Comparison of ENCODE assay signal across 15 mouse cellular contexts in the genomic region with DNA sequence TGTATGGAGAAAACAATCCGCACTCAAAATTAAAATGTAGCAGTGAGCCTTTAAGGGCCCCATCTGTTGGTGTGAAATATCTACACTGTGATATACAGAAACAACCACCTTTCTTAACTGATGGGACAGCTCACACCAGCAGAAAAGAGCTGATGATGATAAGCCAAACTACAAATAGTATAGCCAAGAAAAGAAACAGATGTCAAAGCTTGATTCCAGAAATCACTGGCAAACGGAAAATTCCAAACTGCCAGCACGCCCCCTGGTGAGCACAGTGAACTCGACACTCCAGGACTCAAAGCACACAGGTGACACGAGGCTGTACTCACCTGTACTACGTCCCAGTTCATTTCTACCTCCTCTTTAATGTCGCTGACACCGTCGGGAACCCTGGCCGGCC. TPM values are rescaled to one million over a fixed set of nuclear protein-coding genes. Genes with fewer than 3 reads are reported as not detected.
DNase-seq lines count a peak whose midpoint lies in the region; ATAC-seq and TF ChIP-seq lines count a peak whose summit lies in the region.
"Had no signal": no experiment of that assay in that cellular context is flagged by ENCODE, and none has a peak within 500 bp of the region (broad histone marks: within the 10 kb centered on the region; RNA-seq: fewer than 3 reads in every experiment).

No protein-coding gene starts in this region.

- TF ChIP-seq CTCF in heart, postnatal 0 days (IDR thresholded peaks at IDR 0.05; ENCODE audit: low read depth): 0 out of 2 replicates have a peak, but pooled peaks have one; percentile 5
- peak; percentile 39; the same call in 1 of the 2 replicates for TF ChIP-seq CTCF in lung, embryonic 14.5 days (IDR thresholded peaks at IDR 0.05; ENCODE audit: low read depth)
- 0 out of 2 replicates have a peak, but pooled peaks have one; percentile 10 for TF ChIP-seq CTCF in G1E (IDR thresholded peaks at IDR 0.05; ENCODE audit: low read depth, low read length)

- no peak overlapping the region for H3K4me3 ChIP-seq in heart, postnatal 0 days (ENCODE audit: low read depth, low read length)
- H3K4me3 ChIP-seq in lung, embryonic 14.5 days (ENCODE audit: low read depth, low read length): no peak overlapping the region
- no peak overlapping the region for H3K4me3 ChIP-seq in G1E (ENCODE audit: low read depth, low read length)
- H3K4me3 ChIP-seq: limb, embryonic 15.5 days; midbrain, embryonic 15.5 days; neural tube, embryonic 13.5 days had no signal

- H3K4me1 ChIP-seq in heart, postnatal 0 days (ENCODE audit: control insufficient read depth, insufficient read depth): no peaks in the 10 kb centered on the region
- H3K4me1 ChIP-seq in lung, embryonic 14.5 days (ENCODE audit: insufficient read depth): no peaks in the 10 kb centered on the region
- H3K4me1 ChIP-seq in G1E (ENCODE audit: insufficient read depth, low read depth, low read length): peaks cover 4% of the 10 kb centered on the region; the same call in 1 of the 2 replicates
- H3K4me1 ChIP-seq: limb, embryonic 15.5 days; midbrain, embryonic 15.5 days; neural tube, embryonic 13.5 days had no signal

- no peak overlapping the region for H3K9ac ChIP-seq in heart, postnatal 0 days (replicated peaks; ENCODE audit: low read depth, low read length)
- H3K9ac ChIP-seq in lung, embryonic 14.5 days: no peak overlapping the region
- H3K9ac ChIP-seq: limb, embryonic 15.5 days; midbrain, embryonic 15.5 days; neural tube, embryonic 13.5 days had no signal

- no peak overlapping the region for H3K4me2 ChIP-seq in heart, postnatal 0 days (ENCODE audit: low read depth, low read length)
- H3K4me2 ChIP-seq in lung, embryonic 14.5 days: no peak overlapping the region
- H3K4me2 ChIP-seq: limb, embryonic 15.5 days; midbrain, embryonic 15.5 days; neural tube, embryonic 13.5 days had no signal

- no peak for DNase-seq in heart, postnatal 0 days (ENCODE audit: low spot score)
- DNase-seq in heart, adult 9 months (ENCODE audit: low spot score in 2 of 2): no peak
- no peak for DNase-seq in lung, embryonic 14.5 days
- DNase-seq in lung, postnatal 36 days: no peak
- no peak for DNase-seq in G1E (ENCODE audit: low spot score)
- no peak for DNase-seq in thymus, postnatal 36 days
- DNase-seq: cerebellum, postnatal 25 days; gastrocnemius, postnatal 25 days; kidney, postnatal 10 days had no signal

- H3K27ac ChIP-seq in heart, postnatal 0 days (ENCODE audit: low read depth): no peak overlapping the region
- H3K27ac ChIP-seq in lung, embryonic 14.5 days (ENCODE audit: low read depth): no peak overlapping the region
- H3K27ac ChIP-seq: limb, embryonic 15.5 days; midbrain, embryonic 15.5 days; neural tube, embryonic 13.5 days had no signal

- no peaks in the 10 kb centered on the region for H3K27me3 ChIP-seq in heart, postnatal 0 days (ENCODE audit: control insufficient read depth, insufficient read depth, low read length)
- H3K27me3 ChIP-seq in lung, embryonic 14.5 days (ENCODE audit: insufficient read depth, low read length): no peaks in the 10 kb centered on the region
- H3K27me3 ChIP-seq in G1E (ENCODE audit: insufficient read depth, low read length): no peaks in the 10 kb centered on the region
- H3K27me3 ChIP-seq: limb, embryonic 15.5 days; midbrain, embryonic 15.5 days; neural tube, embryonic 13.5 days had no signal

- WGBS in heart, postnatal 0 days: 79% methylated on average over 10 of the region's 10 CpGs
- WGBS in lung, embryonic 14.5 days: 77% methylated on average over 10 of the region's 10 CpGs

- TF ChIP-seq EP300 in heart, postnatal 0 days (IDR thresholded peaks at IDR 0.05; ENCODE audit: low read depth): no peak

- peaks cover 38% of the 10 kb centered on the region for H3K36me3 ChIP-seq in heart, postnatal 0 days (replicated peaks; ENCODE audit: control insufficient read depth, insufficient read depth, low read length)
- peaks cover 50% of the 10 kb centered on the region for H3K36me3 ChIP-seq in lung, embryonic 14.5 days (ENCODE audit: insufficient read depth)
- H3K36me3 ChIP-seq in G1E (replicated peaks): peaks cover 96% of the 10 kb centered on the region

- no peaks in the 10 kb centered on the region for H3K9me3 ChIP-seq in heart, postnatal 0 days (replicated peaks; ENCODE audit: control insufficient read depth, low read length)
- no peaks in the 10 kb centered on the region for H3K9me3 ChIP-seq in lung, embryonic 14.5 days (ENCODE audit: low read depth, low read length)
- no peaks in the 10 kb centered on the region for H3K9me3 ChIP-seq in G1E (replicated peaks)
- H3K9me3 ChIP-seq: limb, embryonic 15.5 days; midbrain, embryonic 15.5 days; neural tube, embryonic 13.5 days had no signal

- ATAC-seq in heart, postnatal 0 days (ENCODE audit: insufficient read depth, low read depth): no peak
- no peak for ATAC-seq in lung, embryonic 14.5 days (ENCODE audit: insufficient read depth)
- no peak for ATAC-seq in G1E (ENCODE audit: extremely low read depth, insufficient number of reproducible peaks, low FRiP score, poor library complexity, severe bottlenecking)
- peak; percentile 54 for ATAC-seq in megakaryocyte-erythroid progenitor cell, adult 5-6 weeks (replicated peaks; ENCODE audit: low FRiP score, low TSS enrichment, poor library complexity, severe bottlenecking)
- ATAC-seq: forebrain, embryonic 16.5 days; hindbrain, embryonic 16.5 days; midbrain, embryonic 15.5 days had no signal

RNA-seq across cellular contexts. Expression of a gene that starts 9.1 kb away (rescaled TPM):
- total RNA-seq in heart, postnatal 0 days (2014; rRNA removed; ENCODE audit: low replicate concordance): 3.7 and 4.3 TPM in 2 replicates
- 5.4 and 6.3 TPM in 2 replicates for polyA plus RNA-seq in heart, postnatal 0 days (2015; fragmentation: Nextera tagmentation; extraction: Ambion mirVana)
- 9.3 and 10.1 TPM in 2 replicates for polyA plus RNA-seq in lung, embryonic 14.5 days (2014; fragmentation: Nextera tagmentation; extraction: Ambion mirVana)
- total RNA-seq in G1E (2014; fragmentation: Nextera tagmentation) (33.3 and 36.1 TPM in 2 replicates), G1E (2017) (26.6 and 28.3 TPM in 2 replicates)
- 6.2 and 8.9 TPM in 2 replicates for polyA plus RNA-seq in G1E (2012)
- total RNA-seq in megakaryocyte-erythroid progenitor cell, adult 5-6 weeks (2014; fragmentation: Nextera tagmentation): 34.2 and 38.8 TPM in 2 replicates
- total RNA-seq in megakaryocyte-erythroid progenitor cell, adult 5-6 weeks (2017): 33.0 and 35.5 TPM in 2 replicates

RNA-seq across cellular contexts. Expression of a gene that starts 31.8 kb away (rescaled TPM):
- total RNA-seq in heart, postnatal 0 days (2014; rRNA removed; ENCODE audit: low replicate concordance): 12.6 and 14.8 TPM in 2 replicates
- polyA plus RNA-seq in heart, postnatal 0 days (2015; fragmentation: Nextera tagmentation; extraction: Ambion mirVana): 7.8 and 8.1 TPM in 2 replicates
- polyA plus RNA-seq in lung, embryonic 14.5 days (2014; fragmentation: Nextera tagmentation; extraction: Ambion mirVana): 10.1 and 10.8 TPM in 2 replicates
- 5.1 and 6.1 TPM in 2 replicates for total RNA-seq in G1E (2014; fragmentation: Nextera tagmentation)
- 2.5 and 2.7 TPM in 2 replicates for total RNA-seq in G1E (2017)
- 2.0 and 2.2 TPM in 2 replicates for polyA plus RNA-seq in G1E (2012)
- 3.8 and 5.3 TPM in 2 replicates for total RNA-seq in megakaryocyte-erythroid progenitor cell, adult 5-6 weeks (2014; fragmentation: Nextera tagmentation)
- total RNA-seq in megakaryocyte-erythroid progenitor cell, adult 5-6 weeks (2017): 1.7 and 5.7 TPM in 2 replicates
